Mouse (Mus musculus): ENCODE measurements around the gene 9230104L09Rik. TPM values are rescaled to one million over a fixed set of nuclear protein-coding genes. Genes with fewer than 3 reads are reported as not detected.

9230104L09Rik gene
- polyA plus RNA-seq, 1 experiment: not detected

DNA sequence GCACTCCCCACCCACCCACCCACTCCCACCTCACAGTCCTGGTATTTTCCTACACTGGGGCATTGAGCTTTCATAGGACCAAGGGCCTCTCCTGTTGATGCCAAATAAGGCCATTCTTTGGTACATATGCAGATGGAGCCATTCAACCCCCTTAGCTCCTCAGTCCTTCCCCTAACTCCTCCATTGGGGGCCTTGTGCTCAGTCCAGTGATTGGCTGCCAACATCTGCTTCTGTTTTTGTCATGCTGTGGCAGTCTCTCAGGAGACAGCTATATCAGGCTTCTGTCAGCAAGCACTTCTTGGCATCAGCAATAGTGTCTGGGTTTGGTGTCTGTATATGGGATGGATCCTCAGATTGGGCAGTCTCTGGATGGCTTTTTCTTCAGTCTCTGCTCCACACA lies 19.9 kb upstream of the 9230104L09Rik start:
- TF ChIP-seq POLR2A (IDR thresholded peaks at IDR 0.05; ENCODE audit: borderline replicate concordance, control insufficient read depth, low read depth, low read length) (no peak), CTCF (IDR thresholded peaks at IDR 0.05; ENCODE audit: control insufficient read depth, insufficient read depth, low read length) (no peak)
- Histone ChIP-seq H3K4me1 (ENCODE audit: control insufficient read depth, insufficient read depth, low read length) (no peaks in the 10 kb centered on the region; the same call in 1 of the 2 replicates), H3K4me3 (replicated peaks; ENCODE audit: control insufficient read depth, low read depth, low read length) (no peak overlapping the region), H3K27ac (ENCODE audit: control insufficient read depth, insufficient read depth, low read depth, low read length, poor library complexity) (no peak overlapping the region)

DNA sequence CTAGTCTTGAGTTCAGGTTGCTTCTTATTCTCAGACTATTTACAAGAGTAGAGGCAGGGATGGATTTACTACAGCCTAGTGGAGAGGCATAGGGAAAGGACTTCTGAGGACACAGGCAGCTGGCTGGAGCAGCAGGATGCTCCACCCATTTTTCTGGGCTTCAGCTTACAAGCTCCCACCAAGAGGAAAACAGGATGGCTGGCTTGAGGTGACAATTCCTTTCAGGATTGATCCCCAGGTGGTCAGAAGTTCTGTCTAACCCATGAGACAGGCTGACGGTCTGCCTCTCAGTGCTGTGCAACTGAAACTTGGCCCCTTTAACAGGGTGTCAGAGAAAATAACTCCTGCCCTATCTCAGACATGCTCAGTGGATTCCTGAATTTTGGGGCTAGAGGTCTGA lies 14.4 kb upstream of the 9230104L09Rik start:
- no peak overlapping the region for H3K27ac ChIP-seq (ENCODE audit: control insufficient read depth, insufficient read depth, low read depth, low read length, poor library complexity)
- 83% methylated on average over 1 of the region's 1 CpGs for WGBS
- H3K4me1 ChIP-seq (ENCODE audit: control insufficient read depth, insufficient read depth, low read length): peaks cover 4% of the 10 kb centered on the region
- TF ChIP-seq CTCF (IDR thresholded peaks at IDR 0.05; ENCODE audit: control insufficient read depth, insufficient read depth, low read length) (no peak), POLR2A (IDR thresholded peaks at IDR 0.05; ENCODE audit: borderline replicate concordance, control insufficient read depth, low read depth, low read length) (no peak)
- no peak overlapping the region for H3K4me3 ChIP-seq (replicated peaks; ENCODE audit: control insufficient read depth, low read depth, low read length)

DNA sequence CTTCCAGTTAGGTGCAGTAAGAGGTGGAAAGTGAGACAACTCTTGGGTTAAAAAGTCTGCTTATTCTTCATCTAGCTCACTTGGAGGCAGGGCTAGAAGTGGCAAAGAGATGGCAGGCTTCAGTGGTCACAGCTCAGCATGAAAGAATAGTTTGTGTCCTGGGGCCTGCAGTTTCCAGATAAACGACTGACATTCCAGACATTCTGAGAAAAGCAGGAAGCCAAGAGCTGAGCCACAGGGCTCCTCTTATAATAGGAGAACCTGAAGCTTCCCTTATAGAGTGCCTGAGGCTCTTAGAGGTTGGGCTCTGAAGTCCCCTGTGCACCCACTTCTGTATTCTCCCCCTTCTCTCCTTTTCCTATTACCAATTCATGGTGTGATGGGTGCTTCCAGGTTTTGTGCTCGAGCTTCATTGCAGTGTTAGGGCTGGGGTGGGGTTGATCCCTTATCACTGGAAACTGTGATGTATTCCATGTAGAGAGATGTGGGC lies 13.8 kb upstream of the 9230104L09Rik start:
- H3K4me3 ChIP-seq (replicated peaks; ENCODE audit: control insufficient read depth, low read depth, low read length): no peak overlapping the region
- peaks cover 6% of the 10 kb centered on the region for H3K4me1 ChIP-seq (ENCODE audit: control insufficient read depth, insufficient read depth, low read length)
- no peak overlapping the region for H3K27ac ChIP-seq (ENCODE audit: control insufficient read depth, insufficient read depth, low read depth, low read length, poor library complexity)
- TF ChIP-seq POLR2A (IDR thresholded peaks at IDR 0.05; ENCODE audit: borderline replicate concordance, control insufficient read depth, low read depth, low read length): no peak
- no peak for TF ChIP-seq CTCF (IDR thresholded peaks at IDR 0.05; ENCODE audit: control insufficient read depth, insufficient read depth, low read length)
- WGBS: 38% methylated on average over 2 of the region's 2 CpGs

DNA sequence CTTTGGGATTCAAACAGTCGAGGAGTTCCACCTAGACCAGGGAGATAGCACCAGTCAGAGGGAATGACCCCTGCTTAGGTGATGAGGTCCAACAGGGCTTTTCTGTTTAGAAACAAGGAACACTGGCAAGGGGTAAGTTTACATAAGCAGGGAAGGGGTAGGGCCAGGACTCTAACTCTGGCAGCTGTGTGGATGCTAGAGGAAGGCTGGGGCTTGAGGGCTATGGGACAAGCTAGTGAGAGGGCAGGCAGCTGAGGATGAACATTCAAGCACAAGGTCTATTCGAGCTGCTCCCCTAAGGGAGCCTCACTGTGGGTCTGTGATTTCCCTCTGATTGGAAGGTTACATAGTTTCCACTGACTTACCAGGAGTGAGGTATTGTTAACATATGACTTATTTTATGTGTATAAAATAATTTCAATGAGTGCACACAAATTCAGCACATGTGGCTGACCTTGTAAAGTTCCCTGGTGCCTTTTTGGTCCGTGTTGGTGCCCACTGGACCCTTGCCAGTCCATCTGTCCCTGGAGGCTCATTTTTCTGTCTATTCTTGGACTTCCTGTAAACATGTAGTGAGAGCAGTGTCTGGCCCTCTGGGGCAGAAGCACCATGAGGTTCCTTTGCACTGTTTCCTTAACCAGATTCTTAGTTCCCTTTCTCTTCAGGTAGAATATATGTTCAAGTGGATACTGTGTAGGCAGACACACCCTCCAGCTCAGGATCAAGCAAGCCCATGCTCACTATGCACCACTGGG lies 12.4 kb upstream of the 9230104L09Rik start:
- no peak overlapping the region for H3K4me3 ChIP-seq (replicated peaks; ENCODE audit: control insufficient read depth, low read depth, low read length)
- H3K4me1 ChIP-seq (ENCODE audit: control insufficient read depth, insufficient read depth, low read length): peaks cover 6% of the 10 kb centered on the region
- WGBS: 24% methylated on average over 3 of the region's 3 CpGs
- TF ChIP-seq POLR2A (IDR thresholded peaks at IDR 0.05; ENCODE audit: borderline replicate concordance, control insufficient read depth, low read depth, low read length) (no peak), CTCF (IDR thresholded peaks at IDR 0.05; ENCODE audit: control insufficient read depth, insufficient read depth, low read length) (no peak)
- peak overlapping the region; percentile 53 for H3K27ac ChIP-seq (ENCODE audit: control insufficient read depth, insufficient read depth, low read depth, low read length, poor library complexity)

DNA sequence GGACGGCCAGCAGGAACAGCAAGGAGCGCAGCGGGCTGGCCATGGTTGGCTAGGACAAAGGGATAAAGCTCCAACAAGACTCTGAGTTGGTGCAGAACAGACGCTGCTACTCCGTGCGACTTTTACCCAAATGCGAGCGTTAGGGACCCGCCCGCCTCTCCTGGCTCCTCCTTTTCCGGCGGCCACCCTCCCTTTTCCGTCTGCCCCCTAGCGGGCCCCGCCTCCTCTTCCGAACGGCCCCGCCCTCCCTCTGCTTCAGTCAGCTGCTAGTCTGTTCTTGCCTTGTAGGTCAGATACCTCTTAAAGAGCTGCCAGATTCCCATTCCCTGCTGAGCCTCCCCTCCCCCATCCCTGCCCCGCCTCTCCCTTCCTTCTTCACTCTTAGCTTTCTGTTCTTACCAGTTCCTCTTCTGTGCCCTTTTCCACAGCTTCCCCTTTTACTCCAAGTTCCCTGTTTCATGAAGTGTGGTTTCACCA lies 10.5 kb upstream of the 9230104L09Rik start, which contains the start of gene Cst3:
Gene Cst3, minus strand, starts transcription at position 358 of the 477 bp plus-strand sequence.
- WGBS: under 1% methylated on average over 19 of the region's 19 CpGs
- H3K4me3 ChIP-seq (replicated peaks; ENCODE audit: control insufficient read depth, low read depth, low read length): peak within 1 kb of the TSS; percentile 97
- no peak for TF ChIP-seq CTCF (IDR thresholded peaks at IDR 0.05; ENCODE audit: control insufficient read depth, insufficient read depth, low read length)
- peak; percentile 56; the same call in 1 of the 2 replicates for TF ChIP-seq POLR2A (IDR thresholded peaks at IDR 0.05; ENCODE audit: borderline replicate concordance, control insufficient read depth, low read depth, low read length)
- peaks cover 6% of the 10 kb centered on the region for H3K4me1 ChIP-seq (ENCODE audit: control insufficient read depth, insufficient read depth, low read length)
- H3K27ac ChIP-seq (ENCODE audit: control insufficient read depth, insufficient read depth, low read depth, low read length, poor library complexity): peak within 1 kb of the TSS; percentile 89

DNA sequence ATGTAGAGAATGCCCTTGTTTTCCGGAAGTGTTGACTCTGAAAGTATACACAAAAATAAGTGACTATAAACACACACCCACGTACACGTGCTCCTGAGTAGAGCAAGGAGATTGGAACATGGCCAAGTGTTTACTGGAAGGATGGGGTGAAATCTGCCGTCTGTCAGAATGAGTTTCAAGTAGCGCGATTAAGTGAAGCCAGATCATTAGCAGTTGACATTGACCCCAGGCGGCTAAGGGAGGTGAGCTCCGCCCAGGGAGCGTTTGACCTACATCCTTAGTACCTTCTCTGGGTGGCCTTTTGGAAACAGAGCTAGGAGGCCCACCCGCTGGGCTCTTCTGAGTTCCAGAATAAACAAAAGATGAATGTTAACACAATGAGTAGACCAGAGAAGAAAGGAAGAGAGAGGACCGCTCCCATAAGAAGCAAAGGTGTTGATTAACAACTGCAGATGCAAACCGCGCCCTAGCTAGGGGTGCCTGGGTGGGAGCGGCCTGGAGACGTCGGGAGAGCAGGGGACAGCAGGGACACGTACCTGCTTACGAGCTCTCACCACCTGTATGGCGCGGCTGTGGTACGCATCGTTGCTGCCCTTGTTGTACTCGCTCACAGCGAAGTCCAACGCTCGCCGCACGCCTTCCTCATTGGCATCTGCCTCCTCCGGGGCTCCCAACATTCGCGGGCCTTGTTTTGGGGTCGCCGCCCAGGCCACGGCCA lies 9.9 kb upstream of the 9230104L09Rik start:
- H3K4me1 ChIP-seq (ENCODE audit: control insufficient read depth, insufficient read depth, low read length): peaks cover 6% of the 10 kb centered on the region
- H3K4me3 ChIP-seq (replicated peaks; ENCODE audit: control insufficient read depth, low read depth, low read length): peak overlapping the region; percentile 97
- under 1% methylated on average over 34 of the region's 34 CpGs for WGBS
- TF ChIP-seq CTCF (IDR thresholded peaks at IDR 0.05; ENCODE audit: control insufficient read depth, insufficient read depth, low read length): no peak
- no peak for TF ChIP-seq POLR2A (IDR thresholded peaks at IDR 0.05; ENCODE audit: borderline replicate concordance, control insufficient read depth, low read depth, low read length)
- H3K27ac ChIP-seq (ENCODE audit: control insufficient read depth, insufficient read depth, low read depth, low read length, poor library complexity): peak overlapping the region; percentile 89

- Histone ChIP-seq H3K4me1 (ENCODE audit: control insufficient read depth, insufficient read depth, low read length) (peaks cover 8% of the 10 kb centered on the region), H3K27ac (ENCODE audit: control insufficient read depth, insufficient read depth, low read depth, low read length, poor library complexity) (peak overlapping the region; percentile 18), H3K4me3 (replicated peaks; ENCODE audit: control insufficient read depth, low read depth, low read length) (peak overlapping the region; percentile 97)
- TF ChIP-seq POLR2A (IDR thresholded peaks at IDR 0.05; ENCODE audit: borderline replicate concordance, control insufficient read depth, low read depth, low read length) (no peak), CTCF (IDR thresholded peaks at IDR 0.05; ENCODE audit: control insufficient read depth, insufficient read depth, low read length) (no peak)
- 7% methylated on average over 3 of the region's 3 CpGs for WGBS
These were observed 9.4 kb upstream of the 9230104L09Rik start for GRCm38 (mm10) chr2:148874224-148874616.

DNA sequence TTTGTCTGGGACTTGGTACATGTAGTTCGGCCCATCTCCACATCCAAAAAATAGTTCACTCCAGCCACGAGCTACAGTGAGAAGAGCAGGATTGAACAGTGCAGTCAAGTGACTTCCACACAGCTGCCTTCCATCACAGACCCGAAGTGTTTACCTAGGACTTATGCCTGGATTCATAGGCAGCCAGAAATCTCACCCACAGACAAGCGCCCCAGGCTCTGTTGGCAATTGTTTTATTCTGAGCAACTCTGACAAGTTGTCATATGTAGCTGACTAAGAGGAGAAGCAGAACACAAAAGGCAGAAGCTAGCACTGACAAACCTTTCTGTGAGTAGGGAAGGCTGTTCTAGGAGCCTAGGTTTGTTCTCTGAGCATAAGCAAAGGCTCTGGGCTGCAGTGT lies 8.0 kb upstream of the 9230104L09Rik start:
- H3K4me1 ChIP-seq (ENCODE audit: control insufficient read depth, insufficient read depth, low read length): peaks cover 8% of the 10 kb centered on the region
- H3K4me3 ChIP-seq (replicated peaks; ENCODE audit: control insufficient read depth, low read depth, low read length): peak overlapping the region; percentile 37
- H3K27ac ChIP-seq (ENCODE audit: control insufficient read depth, insufficient read depth, low read depth, low read length, poor library complexity): no peak overlapping the region
- WGBS: 77% methylated on average over 4 of the region's 4 CpGs
- TF ChIP-seq CTCF (IDR thresholded peaks at IDR 0.05; ENCODE audit: control insufficient read depth, insufficient read depth, low read length): no peak
- TF ChIP-seq POLR2A (IDR thresholded peaks at IDR 0.05; ENCODE audit: borderline replicate concordance, control insufficient read depth, low read depth, low read length): no peak

Measured in bone marrow, adult 2 months (tissue).